ENCODE assay signal across 11 mouse cellular contexts in the genomic region with DNA sequence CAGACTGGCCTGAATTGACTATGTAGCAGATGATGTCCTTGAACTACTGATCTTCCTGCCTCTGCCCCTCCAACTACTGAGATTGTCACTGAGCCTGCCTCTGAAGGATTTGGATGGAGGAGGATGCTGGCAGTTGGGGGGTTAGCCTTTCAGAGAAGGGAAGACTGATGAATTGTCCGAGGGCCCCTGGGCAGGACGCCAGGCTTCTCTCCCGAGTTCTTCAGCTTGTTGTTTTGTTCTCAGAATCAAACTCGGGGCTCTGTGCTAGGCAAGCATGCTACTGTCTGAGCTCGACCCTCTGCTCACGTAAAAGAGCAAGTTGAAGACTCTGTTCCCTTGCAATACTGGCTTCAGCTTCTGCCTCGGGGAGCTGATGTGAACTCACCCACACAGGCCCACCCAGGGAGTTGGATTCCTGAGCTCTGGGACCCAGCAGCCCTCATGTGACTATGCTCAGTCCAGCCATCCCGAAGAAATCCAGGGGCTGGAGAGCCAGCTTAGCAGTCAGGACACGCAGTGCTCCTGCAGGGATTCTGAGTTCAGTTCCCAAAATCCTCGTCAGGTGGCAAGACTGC. TPM values are rescaled to one million over a fixed set of nuclear protein-coding genes. Genes with fewer than 3 reads are reported as not detected.
DNase-seq lines count a peak whose midpoint lies in the region; ATAC-seq and TF ChIP-seq lines count a peak whose summit lies in the region.
"Had no signal": no experiment of that assay in that cellular context is flagged by ENCODE, and none has a peak within 500 bp of the region (broad histone marks: within the 10 kb centered on the region; RNA-seq: fewer than 3 reads in every experiment).

No protein-coding gene starts in this region.

- WGBS in lung, embryonic 14.5 days = 19% methylated on average over 10 of the region's 10 CpGs
- 21% methylated on average over 10 of the region's 10 CpGs for WGBS in lung, postnatal 0 days
- WGBS in embryonic facial prominence, embryonic 14.5 days = 31% methylated on average over 10 of the region's 10 CpGs
- WGBS in neural tube, embryonic 14.5 days = 32% methylated on average over 10 of the region's 10 CpGs

- peaks cover 8% of the 10 kb centered on the region for H3K4me1 ChIP-seq in lung, embryonic 14.5 days (ENCODE audit: insufficient read depth)
- H3K4me1 ChIP-seq in lung, postnatal 0 days (ENCODE audit: insufficient read depth, low read depth, low read length) = no peaks in the 10 kb centered on the region
- peaks cover 6% of the 10 kb centered on the region; the same call in 1 of the 2 replicates for H3K4me1 ChIP-seq in embryonic facial prominence, embryonic 14.5 days (ENCODE audit: control insufficient read depth, insufficient read depth, low read length)
- peaks cover 6% of the 10 kb centered on the region; the same call in 1 of the 2 replicates for H3K4me1 ChIP-seq in neural tube, embryonic 14.5 days (ENCODE audit: control insufficient read depth, insufficient read depth, low read length)

- peak overlapping the region; percentile 50; the same call in 1 of the 2 replicates for H3K27ac ChIP-seq in lung, embryonic 14.5 days (ENCODE audit: low read depth)
- no peak overlapping the region for H3K27ac ChIP-seq in lung, postnatal 0 days (ENCODE audit: low read length)
- no peak overlapping the region; the same call in 1 of the 2 replicates for H3K27ac ChIP-seq in embryonic facial prominence, embryonic 14.5 days (replicated peaks; ENCODE audit: low read depth, low read length)
- H3K27ac ChIP-seq in neural tube, embryonic 14.5 days (ENCODE audit: low read depth, low read length) = no peak overlapping the region

- H3K4me3 ChIP-seq in lung, embryonic 14.5 days (ENCODE audit: low read depth, low read length) = no peak overlapping the region
- H3K4me3 ChIP-seq in lung, postnatal 0 days (ENCODE audit: low read depth, low read length) = no peak overlapping the region
- no peak overlapping the region for H3K4me3 ChIP-seq in embryonic facial prominence, embryonic 14.5 days (ENCODE audit: low read depth, low read length)
- H3K4me3 ChIP-seq in neural tube, embryonic 14.5 days (ENCODE audit: low read depth, low read length) = no peak overlapping the region

- TF ChIP-seq CTCF in lung, embryonic 14.5 days (IDR thresholded peaks at IDR 0.05; ENCODE audit: low read depth) = no peak
- TF ChIP-seq CTCF in lung, postnatal 0 days (IDR thresholded peaks at IDR 0.05) = no peak

- no peaks in the 10 kb centered on the region for H3K27me3 ChIP-seq in lung, embryonic 14.5 days (ENCODE audit: insufficient read depth, low read length)
- H3K27me3 ChIP-seq in lung, postnatal 0 days (replicated peaks; ENCODE audit: insufficient read depth, low read length) = no peaks in the 10 kb centered on the region
- no peaks in the 10 kb centered on the region for H3K27me3 ChIP-seq in embryonic facial prominence, embryonic 14.5 days (replicated peaks; ENCODE audit: control insufficient read depth, insufficient read depth, low read length)
- no peaks in the 10 kb centered on the region for H3K27me3 ChIP-seq in neural tube, embryonic 14.5 days (ENCODE audit: control insufficient read depth, insufficient read depth, low read length)

- H3K4me2 ChIP-seq in lung, embryonic 14.5 days = peak overlapping the region; percentile 20; the same call in 1 of the 2 replicates
- no peak overlapping the region for H3K4me2 ChIP-seq in lung, postnatal 0 days (replicated peaks; ENCODE audit: low read depth, low read length)
- H3K4me2 ChIP-seq in embryonic facial prominence, embryonic 14.5 days (ENCODE audit: low read depth, low read length) = no peak overlapping the region
- no peak overlapping the region for H3K4me2 ChIP-seq in neural tube, embryonic 14.5 days (ENCODE audit: low read depth, low read length)

- no peak overlapping the region for H3K9ac ChIP-seq in lung, embryonic 14.5 days
- no peak overlapping the region for H3K9ac ChIP-seq in lung, postnatal 0 days (replicated peaks; ENCODE audit: low read depth)
- H3K9ac ChIP-seq in embryonic facial prominence, embryonic 14.5 days (ENCODE audit: low read depth, low read length) = no peak overlapping the region
- no peak overlapping the region for H3K9ac ChIP-seq in neural tube, embryonic 14.5 days (replicated peaks; ENCODE audit: low read depth, low read length)

- H3K9me3 ChIP-seq in lung, embryonic 14.5 days (ENCODE audit: low read depth, low read length) = no peaks in the 10 kb centered on the region
- no peaks in the 10 kb centered on the region for H3K9me3 ChIP-seq in lung, postnatal 0 days (ENCODE audit: low read length)
- no peaks in the 10 kb centered on the region for H3K9me3 ChIP-seq in embryonic facial prominence, embryonic 14.5 days (ENCODE audit: control insufficient read depth, low read length)
- no peaks in the 10 kb centered on the region for H3K9me3 ChIP-seq in neural tube, embryonic 14.5 days (ENCODE audit: control insufficient read depth, low read length)

- ATAC-seq in lung, embryonic 14.5 days (ENCODE audit: insufficient read depth) = peak; percentile 42; the same call in 1 of the 2 replicates
- no peak for ATAC-seq in lung, postnatal 0 days
- ATAC-seq in embryonic facial prominence, embryonic 14.5 days (ENCODE audit: low read depth) = no peak
- peak; percentile 58; the same call in 1 of the 2 replicates for ATAC-seq in neural tube, embryonic 14.5 days (ENCODE audit: low read depth)
- no peak for ATAC-seq in megakaryocyte progenitor cell, adult 5-6 weeks (replicated peaks; ENCODE audit: poor library complexity)
- ATAC-seq in granulocyte monocyte progenitor cell, adult 5-6 weeks (replicated peaks; ENCODE audit: poor library complexity, severe bottlenecking) = no peak

- peak; percentile 38 for DNase-seq in gastrocnemius, postnatal 14 days
- no peak for DNase-seq in gastrocnemius, postnatal 36 days
- DNase-seq in lung, embryonic 14.5 days = peak; percentile 84
- no peak for DNase-seq in lung, postnatal 0 days (ENCODE audit: low spot score)
- peak; percentile 39 for DNase-seq in embryonic facial prominence, embryonic 14.5 days (ENCODE audit: low spot score)
- DNase-seq: gastrocnemius, postnatal 25 days; kidney, adult 9 months had no signal

- H3K36me3 ChIP-seq in lung, embryonic 14.5 days (ENCODE audit: insufficient read depth) = no peaks in the 10 kb centered on the region
- H3K36me3 ChIP-seq in lung, postnatal 0 days (ENCODE audit: insufficient read depth, low read length) = no peaks in the 10 kb centered on the region
- no peaks in the 10 kb centered on the region for H3K36me3 ChIP-seq in embryonic facial prominence, embryonic 14.5 days (ENCODE audit: control insufficient read depth, insufficient read depth, low read length)
- no peaks in the 10 kb centered on the region for H3K36me3 ChIP-seq in neural tube, embryonic 14.5 days (ENCODE audit: control insufficient read depth, insufficient read depth, low read length)

- no peak for TF ChIP-seq EP300 in lung, postnatal 0 days (IDR thresholded peaks at IDR 0.05)

- intact Hi-C loops in gastrocnemius, postnatal 14 days (cut with DNase I; ENCODE audit: low total_unique reads) = no loop called here
- intact Hi-C loops in gastrocnemius, postnatal 36 days (cut with DNase I) = no loop called here

RNA-seq across cellular contexts. Expression of a gene that starts 4.6 kb away (rescaled TPM):
- total RNA-seq in gastrocnemius, postnatal 14 days (2021) = 100 to 1,000 TPM; 121 to 126 TPM
- 10 to 100 TPM; 29.8 to 36.9 TPM for total RNA-seq in gastrocnemius, postnatal 36 days (2021)
- polyA plus RNA-seq in lung, embryonic 14.5 days (2014; fragmentation: Nextera tagmentation; extraction: Ambion mirVana) = 162 and 184 TPM in 2 replicates
- polyA plus RNA-seq in lung, postnatal 0 days (2015; fragmentation: Nextera tagmentation; extraction: Ambion mirVana) = 528 and 617 TPM in 2 replicates
- 152 and 172 TPM in 2 replicates for polyA plus RNA-seq in embryonic facial prominence, embryonic 14.5 days (2014; fragmentation: Nextera tagmentation; extraction: Ambion mirVana)
- polyA plus RNA-seq in neural tube, embryonic 14.5 days (2014; fragmentation: Nextera tagmentation; extraction: Ambion mirVana) = 47.8 and 58.3 TPM in 2 replicates
- total RNA-seq in megakaryocyte progenitor cell, adult 5-6 weeks (2015) = 208 and 232 TPM in 2 replicates
- total RNA-seq in megakaryocyte progenitor cell, adult 5-6 weeks (2017) = 90.4 and 97.3 TPM in 2 replicates
- 413 and 551 TPM in 2 replicates for total RNA-seq in granulocyte monocyte progenitor cell, adult 5-6 weeks (2014; fragmentation: Nextera tagmentation)
- 97.5 and 99.2 TPM in 2 replicates for total RNA-seq in granulocyte monocyte progenitor cell, adult 5-6 weeks (2017)

RNA-seq across cellular contexts. Expression of a gene that starts 15.8 kb away (rescaled TPM):
- 100 to 1,000 TPM in 1 of 2 experiments, 10 to 100 TPM in 1; 58.1 to 197 TPM for total RNA-seq in gastrocnemius, postnatal 14 days (2021)
- 100 to 1,000 TPM; 173 to 239 TPM for total RNA-seq in gastrocnemius, postnatal 36 days (2021)
- not detected in 2 replicates for polyA plus RNA-seq in lung, embryonic 14.5 days (2014; fragmentation: Nextera tagmentation; extraction: Ambion mirVana)
- 0.08 and 0.15 TPM in 2 replicates for polyA plus RNA-seq in lung, postnatal 0 days (2015; fragmentation: Nextera tagmentation; extraction: Ambion mirVana)
- 0.20 and 0.24 TPM in 2 replicates for polyA plus RNA-seq in embryonic facial prominence, embryonic 14.5 days (2014; fragmentation: Nextera tagmentation; extraction: Ambion mirVana)
- polyA plus RNA-seq in neural tube, embryonic 14.5 days (2014; fragmentation: Nextera tagmentation; extraction: Ambion mirVana) = not detected in 2 replicates
- 0.15 TPM in 1 of 2 replicates, not detected in the other for total RNA-seq in megakaryocyte progenitor cell, adult 5-6 weeks (2015)
- total RNA-seq in megakaryocyte progenitor cell, adult 5-6 weeks (2017) = not detected in 2 replicates
- not detected in 2 replicates for total RNA-seq in granulocyte monocyte progenitor cell, adult 5-6 weeks (2014; fragmentation: Nextera tagmentation)
- not detected in 2 replicates for total RNA-seq in granulocyte monocyte progenitor cell, adult 5-6 weeks (2017)
- polyA plus RNA-seq: C2C12 had no signal

RNA-seq across cellular contexts. Expression of a gene that starts 26.2 kb away (rescaled TPM):
- total RNA-seq in gastrocnemius, postnatal 14 days (2021) = not detected
- total RNA-seq in gastrocnemius, postnatal 36 days (2021) = not detected
- polyA plus RNA-seq in lung, embryonic 14.5 days (2014; fragmentation: Nextera tagmentation; extraction: Ambion mirVana) = 0.18 and 0.57 TPM in 2 replicates
- 13.7 and 13.8 TPM in 2 replicates for polyA plus RNA-seq in lung, postnatal 0 days (2015; fragmentation: Nextera tagmentation; extraction: Ambion mirVana)
- polyA plus RNA-seq in embryonic facial prominence, embryonic 14.5 days (2014; fragmentation: Nextera tagmentation; extraction: Ambion mirVana) = 3.0 and 4.7 TPM in 2 replicates
- polyA plus RNA-seq in neural tube, embryonic 14.5 days (2014; fragmentation: Nextera tagmentation; extraction: Ambion mirVana) = 2.4 and 4.2 TPM in 2 replicates
- total RNA-seq in megakaryocyte progenitor cell, adult 5-6 weeks (2015) = not detected in 2 replicates
- 0.17 TPM in 1 of 2 replicates, not detected in the other for total RNA-seq in megakaryocyte progenitor cell, adult 5-6 weeks (2017)
- total RNA-seq in granulocyte monocyte progenitor cell, adult 5-6 weeks (2014; fragmentation: Nextera tagmentation) = not detected in 2 replicates
- not detected in 2 replicates for total RNA-seq in granulocyte monocyte progenitor cell, adult 5-6 weeks (2017)
- total RNA-seq: gastrocnemius, postnatal 25 days had no signal

RNA-seq across cellular contexts. Expression of a gene that starts 48.3 kb away (rescaled TPM):
- 10 to 100 TPM in 1 of 2 experiments, 1 to 10 TPM in 1; 9.7 to 10.9 TPM for total RNA-seq in gastrocnemius, postnatal 14 days (2021)
- 10 to 100 TPM in 1 of 2 experiments, 1 to 10 TPM in 1; 9.1 to 10.4 TPM for total RNA-seq in gastrocnemius, postnatal 36 days (2021)
- 15.4 and 18.2 TPM in 2 replicates for polyA plus RNA-seq in lung, embryonic 14.5 days (2014; fragmentation: Nextera tagmentation; extraction: Ambion mirVana)
- 17.0 and 18.2 TPM in 2 replicates for polyA plus RNA-seq in lung, postnatal 0 days (2015; fragmentation: Nextera tagmentation; extraction: Ambion mirVana)
- polyA plus RNA-seq in embryonic facial prominence, embryonic 14.5 days (2014; fragmentation: Nextera tagmentation; extraction: Ambion mirVana) = 17.6 and 22.1 TPM in 2 replicates
- 15.2 and 18.1 TPM in 2 replicates for polyA plus RNA-seq in neural tube, embryonic 14.5 days (2014; fragmentation: Nextera tagmentation; extraction: Ambion mirVana)
- total RNA-seq in megakaryocyte progenitor cell, adult 5-6 weeks (2015) = 10.7 and 21.3 TPM in 2 replicates
- total RNA-seq in megakaryocyte progenitor cell, adult 5-6 weeks (2017) = 11.6 and 13.0 TPM in 2 replicates
- 5.4 and 14.1 TPM in 2 replicates for total RNA-seq in granulocyte monocyte progenitor cell, adult 5-6 weeks (2014; fragmentation: Nextera tagmentation)
- total RNA-seq in granulocyte monocyte progenitor cell, adult 5-6 weeks (2017) = 20.0 and 21.1 TPM in 2 replicates

Comparison
In these comparisons a context has a peak if more than half of its experiments do, and no peak if none do; other contexts are left out.
1. DNase-seq: peak in gastrocnemius, postnatal 14 days (single experiment), lung, embryonic 14.5 days (single experiment) and embryonic facial prominence, embryonic 14.5 days (single experiment); none in gastrocnemius, postnatal 36 days (0 of 2) and lung, postnatal 0 days (single experiment).
2. ATAC-seq: peak in lung, embryonic 14.5 days (single experiment) and neural tube, embryonic 14.5 days (single experiment); none in lung, postnatal 0 days (single experiment), embryonic facial prominence, embryonic 14.5 days (single experiment), megakaryocyte progenitor cell, adult 5-6 weeks (single experiment) and granulocyte monocyte progenitor cell, adult 5-6 weeks (single experiment).
3. RNA of a gene that starts 15.8 kb away (total RNA-seq): 173 to 239 TPM in gastrocnemius, postnatal 36 days and 58.1 to 197 TPM in gastrocnemius, postnatal 14 days; 0.15 TPM in megakaryocyte progenitor cell, adult 5-6 weeks and not detected in granulocyte monocyte progenitor cell, adult 5-6 weeks; every median in the first group is over 10 times any median in the second.